Mouse (Mus musculus): ENCODE measurements at regions not wholly inside any gene's neighbourhood (a gene's known extent, or its start where the extent isn't known, plus 50 kb on each side); places are given as distances from the start of the nearest gene placed in this dataset.

DNA sequence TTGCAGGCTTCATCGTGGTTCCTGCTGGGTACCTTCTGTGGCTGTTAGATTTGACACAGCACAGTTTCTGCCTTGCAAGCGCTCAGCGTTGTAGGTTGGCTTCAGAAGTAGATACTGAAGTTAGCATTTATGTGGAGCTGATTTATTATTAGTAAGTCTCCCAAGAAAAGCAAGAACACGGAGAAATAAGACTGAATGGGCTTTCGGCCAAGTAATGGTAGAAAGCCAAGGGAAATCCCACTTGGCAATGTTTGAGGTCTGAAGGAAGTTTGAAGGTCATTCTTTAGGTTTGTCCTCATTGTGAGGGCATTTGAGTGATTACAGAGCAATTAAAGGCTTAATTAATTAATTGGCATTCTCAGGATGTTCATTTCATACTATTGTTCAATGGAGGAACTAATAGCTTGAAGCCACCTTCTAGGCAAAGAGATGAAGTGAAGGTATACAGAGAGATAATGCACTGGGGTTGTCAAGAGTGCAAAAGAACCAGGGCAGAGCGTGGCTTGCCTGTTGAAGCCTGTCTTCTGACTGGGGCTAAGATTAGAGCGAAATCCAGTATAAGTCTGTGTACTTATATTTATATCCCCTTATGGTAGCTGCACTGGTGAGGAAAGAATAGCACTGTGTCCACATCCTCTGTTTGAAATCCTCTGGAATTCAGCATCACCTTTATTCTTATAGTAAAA lies 311.5 kb upstream of the Ptger4 start:
- H3K27ac ChIP-seq (ENCODE audit: low read depth, low read length): no peak overlapping the region
- no peak overlapping the region for H3K9ac ChIP-seq (replicated peaks; ENCODE audit: low read depth, low read length)
- H3K4me2 ChIP-seq (ENCODE audit: low read depth, low read length): no peak overlapping the region
- no peaks in the 10 kb centered on the region for H3K9me3 ChIP-seq (ENCODE audit: control insufficient read depth, low read length)
- 80% methylated on average over 7 of the region's 7 CpGs for WGBS
- no peaks in the 10 kb centered on the region for H3K27me3 ChIP-seq (ENCODE audit: control insufficient read depth, insufficient read depth, low read length)
- no peak overlapping the region for H3K4me3 ChIP-seq (ENCODE audit: low read depth, low read length)
- ATAC-seq (ENCODE audit: low read depth): no peak
- no peaks in the 10 kb centered on the region for H3K4me1 ChIP-seq (ENCODE audit: control insufficient read depth, insufficient read depth, low read length)
- H3K36me3 ChIP-seq (ENCODE audit: control insufficient read depth, insufficient read depth, low read length): no peaks in the 10 kb centered on the region

DNA sequence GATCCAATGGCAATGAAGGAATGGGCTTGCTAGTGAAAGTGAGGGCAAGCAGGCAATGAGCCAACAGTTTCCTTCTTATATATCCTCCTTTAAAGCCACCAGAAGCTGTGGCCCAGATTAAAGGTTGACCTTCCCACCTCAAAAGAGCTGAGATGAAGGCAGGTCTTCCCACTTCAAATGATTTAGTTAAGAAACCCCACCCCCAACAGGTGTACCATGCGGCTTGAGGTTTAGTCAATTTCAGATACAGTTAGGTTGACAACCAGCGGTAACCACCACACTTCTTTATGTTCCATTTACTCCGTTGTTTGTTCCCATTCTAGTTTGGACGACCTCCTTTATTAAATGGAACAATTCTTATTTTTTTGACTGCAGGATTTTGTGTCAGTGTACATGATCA lies 317.8 kb upstream of the Ptger4 start:
- Histone ChIP-seq H3K36me3 (ENCODE audit: control insufficient read depth, insufficient read depth, low read length) (no peaks in the 10 kb centered on the region), H3K9me3 (ENCODE audit: control insufficient read depth, low read length) (no peaks in the 10 kb centered on the region), H3K4me2 (ENCODE audit: low read depth, low read length) (no peak overlapping the region), H3K9ac (replicated peaks; ENCODE audit: low read depth, low read length) (no peak overlapping the region), H3K4me3 (ENCODE audit: low read depth, low read length) (no peak overlapping the region), H3K27me3 (ENCODE audit: control insufficient read depth, insufficient read depth, low read length) (no peaks in the 10 kb centered on the region), H3K27ac (ENCODE audit: low read depth, low read length) (no peak overlapping the region), H3K4me1 (ENCODE audit: control insufficient read depth, insufficient read depth, low read length) (no peaks in the 10 kb centered on the region)
- 89% methylated on average over 4 of the region's 4 CpGs for WGBS
- ATAC-seq (ENCODE audit: low read depth): no peak

DNA sequence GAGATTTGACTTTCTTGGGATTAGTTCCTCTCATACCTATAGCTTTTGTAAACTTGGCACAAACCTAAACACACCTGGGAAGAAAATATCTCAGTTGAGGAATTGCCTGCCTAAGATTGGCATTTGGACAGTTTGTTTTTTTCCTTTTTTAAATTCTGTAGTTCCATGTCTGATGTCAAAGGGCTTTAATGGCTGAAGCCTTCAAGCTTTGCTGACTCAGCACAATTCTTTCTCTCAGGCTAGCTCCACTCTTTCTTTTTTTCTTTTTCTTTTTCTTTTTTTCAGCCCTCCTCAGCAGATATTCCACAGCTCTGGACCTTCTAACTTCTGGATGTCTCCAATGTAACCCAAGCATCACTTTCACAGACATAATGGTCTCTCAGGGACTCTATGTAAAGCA lies 330.4 kb upstream of the Ptger4 start:
- no peaks in the 10 kb centered on the region for H3K9me3 ChIP-seq (ENCODE audit: control insufficient read depth, low read length)
- H3K9ac ChIP-seq (replicated peaks; ENCODE audit: low read depth, low read length): no peak overlapping the region
- no peaks in the 10 kb centered on the region for H3K36me3 ChIP-seq (ENCODE audit: control insufficient read depth, insufficient read depth, low read length)
- no peaks in the 10 kb centered on the region for H3K4me1 ChIP-seq (ENCODE audit: control insufficient read depth, insufficient read depth, low read length)
- no peaks in the 10 kb centered on the region for H3K27me3 ChIP-seq (ENCODE audit: control insufficient read depth, insufficient read depth, low read length)
- no peak for ATAC-seq (ENCODE audit: low read depth)
- H3K4me3 ChIP-seq (ENCODE audit: low read depth, low read length): no peak overlapping the region
- no peak overlapping the region for H3K4me2 ChIP-seq (ENCODE audit: low read depth, low read length)
- H3K27ac ChIP-seq (ENCODE audit: low read depth, low read length): no peak overlapping the region

DNA sequence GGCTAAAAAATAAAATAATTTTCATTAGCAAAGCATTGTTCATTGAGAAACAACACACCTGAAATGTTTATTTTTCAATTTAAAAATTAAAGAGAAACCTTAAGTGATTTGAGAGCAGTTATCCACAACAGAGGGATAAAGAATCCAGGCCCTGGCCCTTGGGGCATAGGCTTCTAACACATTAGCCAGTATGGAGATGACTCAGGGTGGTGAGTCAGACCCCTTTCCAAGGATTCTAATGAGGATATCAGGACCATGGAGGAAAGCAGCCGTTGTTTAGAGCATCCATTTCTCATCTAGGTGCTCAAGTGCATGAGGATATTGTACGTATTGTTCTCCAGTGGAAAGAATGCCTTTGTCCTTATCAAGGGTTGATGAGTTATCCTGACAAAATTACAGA lies 335.6 kb upstream of the Ptger4 start:
- no peak overlapping the region for H3K27ac ChIP-seq (ENCODE audit: low read depth, low read length)
- H3K9ac ChIP-seq (replicated peaks; ENCODE audit: low read depth, low read length): no peak overlapping the region
- no peaks in the 10 kb centered on the region for H3K4me1 ChIP-seq (ENCODE audit: control insufficient read depth, insufficient read depth, low read length)
- H3K4me3 ChIP-seq (ENCODE audit: low read depth, low read length): no peak overlapping the region
- H3K4me2 ChIP-seq (ENCODE audit: low read depth, low read length): no peak overlapping the region
- WGBS: 89% methylated on average over 2 of the region's 2 CpGs
- no peaks in the 10 kb centered on the region for H3K36me3 ChIP-seq (ENCODE audit: control insufficient read depth, insufficient read depth, low read length)
- no peaks in the 10 kb centered on the region for H3K9me3 ChIP-seq (ENCODE audit: control insufficient read depth, low read length)
- ATAC-seq (ENCODE audit: low read depth): no peak
- no peaks in the 10 kb centered on the region for H3K27me3 ChIP-seq (ENCODE audit: control insufficient read depth, insufficient read depth, low read length)

DNA sequence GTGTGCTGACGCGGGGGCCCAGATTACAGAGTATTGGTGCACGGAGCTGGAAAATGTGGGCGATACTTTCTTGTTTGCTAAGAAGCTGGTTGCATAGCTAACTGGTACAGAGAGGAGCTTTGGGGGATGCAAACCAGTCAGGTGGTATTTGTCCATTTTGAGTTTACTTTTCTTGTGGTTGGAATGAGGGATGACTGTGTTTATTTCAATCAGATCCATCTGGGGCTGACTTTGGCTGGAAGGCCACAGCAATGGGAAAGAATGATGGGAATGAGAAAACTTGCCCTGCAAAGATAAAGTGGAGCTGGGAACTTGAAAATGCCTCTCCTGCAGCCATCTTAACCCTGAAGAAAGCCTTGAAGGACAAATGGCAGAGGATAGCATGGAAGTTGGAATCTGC lies 336.4 kb upstream of the Ptger4 start:
- H3K36me3 ChIP-seq (ENCODE audit: control insufficient read depth, insufficient read depth, low read length): no peaks in the 10 kb centered on the region
- WGBS: 97% methylated on average over 4 of the region's 4 CpGs
- no peaks in the 10 kb centered on the region for H3K27me3 ChIP-seq (ENCODE audit: control insufficient read depth, insufficient read depth, low read length)
- H3K27ac ChIP-seq (ENCODE audit: low read depth, low read length): no peak overlapping the region
- H3K9ac ChIP-seq (replicated peaks; ENCODE audit: low read depth, low read length): no peak overlapping the region
- ATAC-seq (ENCODE audit: low read depth): no peak
- no peaks in the 10 kb centered on the region for H3K9me3 ChIP-seq (ENCODE audit: control insufficient read depth, low read length)
- no peaks in the 10 kb centered on the region for H3K4me1 ChIP-seq (ENCODE audit: control insufficient read depth, insufficient read depth, low read length)
- no peak overlapping the region for H3K4me2 ChIP-seq (ENCODE audit: low read depth, low read length)
- H3K4me3 ChIP-seq (ENCODE audit: low read depth, low read length): no peak overlapping the region

DNA sequence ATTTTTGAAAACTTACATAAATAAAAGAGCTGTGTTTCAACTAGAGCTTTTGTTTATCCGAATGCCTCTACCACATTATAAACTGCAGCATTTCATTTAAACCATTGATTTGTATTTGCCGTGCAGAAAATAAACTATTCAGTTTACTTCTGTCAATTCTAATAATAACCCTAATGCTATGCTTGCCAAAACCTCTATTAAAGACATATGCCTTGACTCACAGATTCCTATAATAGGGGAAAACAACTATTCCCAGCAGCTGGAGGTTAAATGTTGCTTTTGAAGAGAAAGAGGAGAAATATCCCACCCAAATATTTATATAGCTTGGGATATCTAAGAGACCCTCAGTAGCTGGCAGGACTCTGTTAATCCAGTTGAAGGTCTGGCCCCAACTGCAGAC lies 340.4 kb upstream of the Ptger4 start:
- H3K36me3 ChIP-seq (ENCODE audit: control insufficient read depth, insufficient read depth, low read length): no peaks in the 10 kb centered on the region
- no peak for ATAC-seq (ENCODE audit: low read depth)
- 88% methylated on average over 2 of the region's 2 CpGs for WGBS

DNA sequence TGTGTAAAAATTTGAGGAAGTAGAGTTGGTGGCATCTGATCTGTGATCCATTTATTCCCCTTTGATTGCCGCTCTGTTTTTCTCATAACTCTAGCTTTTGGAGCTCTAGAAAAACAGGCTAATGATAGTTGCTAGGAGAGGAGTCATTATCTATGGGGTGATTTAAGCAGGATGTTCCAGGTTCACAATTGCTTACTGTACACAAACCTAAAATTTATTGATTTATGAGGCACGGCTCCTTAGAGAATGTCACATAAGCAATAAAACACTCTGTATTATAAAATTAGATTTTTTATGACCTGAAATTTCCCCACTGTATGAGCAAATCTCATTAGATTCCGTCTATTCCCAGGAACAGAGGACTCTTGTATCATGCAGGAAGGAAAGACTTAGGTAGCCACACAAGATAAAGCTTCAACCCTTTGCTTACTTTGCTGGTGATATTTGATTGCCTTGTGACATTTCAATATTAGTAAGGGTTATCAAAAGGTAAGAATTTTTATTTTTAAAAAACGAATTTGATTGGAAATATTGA lies 360.8 kb upstream of the Ptger4 start:
- 59% methylated on average over 4 of the region's 4 CpGs for WGBS
- no peak overlapping the region for H3K4me2 ChIP-seq (ENCODE audit: low read depth, low read length)
- ATAC-seq (ENCODE audit: low read depth): peak; percentile 60; the same call in 1 of the 2 replicates

More for the DNA sequence above, 340.4 kb upstream of the Ptger4 start:
- Histone ChIP-seq H3K27ac (ENCODE audit: low read depth, low read length) (no peak overlapping the region), H3K27me3 (ENCODE audit: control insufficient read depth, insufficient read depth, low read length) (no peaks in the 10 kb centered on the region), H3K9ac (replicated peaks; ENCODE audit: low read depth, low read length) (no peak overlapping the region), H3K4me3 (ENCODE audit: low read depth, low read length) (no peak overlapping the region), H3K4me2 (ENCODE audit: low read depth, low read length) (no peak overlapping the region), H3K9me3 (ENCODE audit: control insufficient read depth, low read length) (no peaks in the 10 kb centered on the region), H3K4me1 (ENCODE audit: control insufficient read depth, insufficient read depth, low read length) (no peaks in the 10 kb centered on the region)

DNA sequence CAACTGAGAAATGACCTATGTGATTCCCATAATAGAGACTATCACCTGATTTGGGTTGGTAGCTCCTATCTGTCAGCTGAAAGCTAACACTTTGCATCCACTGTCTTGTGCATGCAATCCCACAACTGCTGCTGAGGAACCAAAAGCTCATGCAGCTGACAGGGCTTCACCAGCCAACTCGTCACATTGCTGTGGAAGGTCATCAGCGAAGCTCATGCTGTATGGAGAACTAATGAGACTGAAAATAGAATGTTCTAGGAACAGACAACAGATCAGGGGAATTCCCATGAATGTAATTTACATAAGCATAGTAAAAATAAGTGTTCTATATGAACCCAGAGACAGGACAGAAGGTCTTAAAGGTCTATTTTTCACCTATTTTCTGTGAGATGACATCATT lies 363.5 kb upstream of the Ptger4 start:
- H3K4me3 ChIP-seq (ENCODE audit: low read depth, low read length): no peak overlapping the region
- ATAC-seq (ENCODE audit: low read depth): no peak
- no peaks in the 10 kb centered on the region for H3K27me3 ChIP-seq (ENCODE audit: control insufficient read depth, insufficient read depth, low read length)
- no peaks in the 10 kb centered on the region for H3K4me1 ChIP-seq (ENCODE audit: control insufficient read depth, insufficient read depth, low read length)
- WGBS: 84% methylated on average over 2 of the region's 2 CpGs
- H3K4me2 ChIP-seq (ENCODE audit: low read depth, low read length): no peak overlapping the region
- no peak overlapping the region for H3K9ac ChIP-seq (replicated peaks; ENCODE audit: low read depth, low read length)
- no peaks in the 10 kb centered on the region for H3K36me3 ChIP-seq (ENCODE audit: control insufficient read depth, insufficient read depth, low read length)
- no peaks in the 10 kb centered on the region for H3K9me3 ChIP-seq (ENCODE audit: control insufficient read depth, low read length)
- no peak overlapping the region for H3K27ac ChIP-seq (ENCODE audit: low read depth, low read length)

More for the DNA sequence above, 360.8 kb upstream of the Ptger4 start:
- Histone ChIP-seq H3K27me3 (ENCODE audit: control insufficient read depth, insufficient read depth, low read length) (no peaks in the 10 kb centered on the region), H3K9ac (replicated peaks; ENCODE audit: low read depth, low read length) (no peak overlapping the region), H3K4me1 (ENCODE audit: control insufficient read depth, insufficient read depth, low read length) (no peaks in the 10 kb centered on the region), H3K4me3 (ENCODE audit: low read depth, low read length) (no peak overlapping the region), H3K9me3 (ENCODE audit: control insufficient read depth, low read length) (no peaks in the 10 kb centered on the region), H3K36me3 (ENCODE audit: control insufficient read depth, insufficient read depth, low read length) (no peaks in the 10 kb centered on the region), H3K27ac (ENCODE audit: low read depth, low read length) (no peak overlapping the region)

DNA sequence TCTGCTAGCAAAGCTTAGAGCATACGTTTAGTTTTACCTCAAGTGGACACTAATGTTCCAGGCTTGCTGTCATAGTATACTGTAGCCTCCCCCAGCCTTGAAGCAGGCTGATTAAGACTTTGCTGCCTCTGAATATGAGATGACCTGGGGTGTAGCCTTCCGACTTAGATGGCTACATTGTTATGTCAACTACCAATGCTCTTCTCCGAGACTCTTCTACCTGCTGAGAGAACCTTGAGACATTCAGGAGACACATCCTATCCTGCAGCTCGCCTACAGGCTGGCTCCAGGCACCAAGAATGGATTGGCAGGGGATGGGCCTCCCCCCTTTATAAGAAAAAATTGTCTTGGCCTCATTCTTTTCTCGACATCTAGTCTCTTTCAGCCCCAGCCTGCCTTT lies 379.0 kb upstream of the Ptger4 start:
- Histone ChIP-seq H3K4me3 (ENCODE audit: low read depth, low read length) (no peak overlapping the region), H3K9ac (replicated peaks; ENCODE audit: low read depth, low read length) (no peak overlapping the region), H3K27ac (ENCODE audit: low read depth, low read length) (no peak overlapping the region), H3K4me1 (ENCODE audit: control insufficient read depth, insufficient read depth, low read length) (no peaks in the 10 kb centered on the region), H3K9me3 (ENCODE audit: control insufficient read depth, low read length) (no peaks in the 10 kb centered on the region), H3K27me3 (ENCODE audit: control insufficient read depth, insufficient read depth, low read length) (no peaks in the 10 kb centered on the region), H3K36me3 (ENCODE audit: control insufficient read depth, insufficient read depth, low read length) (no peaks in the 10 kb centered on the region), H3K4me2 (ENCODE audit: low read depth, low read length) (no peak overlapping the region)
- no peak for ATAC-seq (ENCODE audit: low read depth)
- 77% methylated on average over 5 of the region's 5 CpGs for WGBS

Measured in neural tube, embryonic 14.5 days (tissue).